Mouse (Mus musculus) right cerebral cortex, postnatal 14 days (tissue): ENCODE measurements around the gene Galnt10.
A peak's percentile ranks its signal among the peaks of the same experiment; 100 is the strongest.
"Not testable (repeated sequence)": the region's sequence is repeated elsewhere in the genome, so short reads cannot be mapped to it uniquely, and the experiment has no call there.

ENCODE experiments used
- DNase-seq: peaks from one replicate; pipeline ENCODE4 v3.0.0; 2022

The Galnt10 gene

DNA sequence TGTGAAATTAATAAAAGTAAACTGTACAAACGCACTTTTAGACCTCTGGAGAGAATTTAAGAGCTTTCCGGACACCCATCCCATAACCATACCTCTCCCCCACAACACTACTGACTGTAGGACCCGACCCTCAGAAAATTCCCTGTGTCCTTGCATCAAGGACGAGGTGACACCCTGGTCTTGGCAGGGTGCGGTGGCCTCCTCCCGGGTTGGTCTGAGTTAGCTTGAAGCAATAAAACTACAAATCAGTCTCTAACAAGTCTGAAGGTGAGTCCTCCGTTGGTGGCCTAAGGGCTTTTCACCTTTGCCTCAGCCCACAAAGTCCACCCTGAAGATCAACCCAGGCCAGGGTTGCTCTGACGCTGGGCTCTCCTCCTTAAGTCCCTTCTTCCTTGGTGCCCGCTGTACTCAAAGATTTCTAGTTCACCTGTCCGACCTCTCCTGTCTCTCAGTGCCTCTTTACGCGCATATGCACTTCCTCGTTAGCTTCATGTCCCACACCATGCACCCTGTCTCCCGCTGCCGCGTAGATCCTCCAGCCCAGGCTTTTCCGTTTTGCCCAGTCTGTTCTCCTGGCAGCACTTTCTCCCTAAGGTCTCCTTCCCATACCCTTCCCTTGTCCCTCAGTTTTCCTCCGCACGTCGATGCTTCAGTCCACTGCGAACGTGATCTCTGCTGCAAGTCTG lies 155.2 kb downstream of the Galnt10 start:
- DNase-seq: no peak

DNA sequence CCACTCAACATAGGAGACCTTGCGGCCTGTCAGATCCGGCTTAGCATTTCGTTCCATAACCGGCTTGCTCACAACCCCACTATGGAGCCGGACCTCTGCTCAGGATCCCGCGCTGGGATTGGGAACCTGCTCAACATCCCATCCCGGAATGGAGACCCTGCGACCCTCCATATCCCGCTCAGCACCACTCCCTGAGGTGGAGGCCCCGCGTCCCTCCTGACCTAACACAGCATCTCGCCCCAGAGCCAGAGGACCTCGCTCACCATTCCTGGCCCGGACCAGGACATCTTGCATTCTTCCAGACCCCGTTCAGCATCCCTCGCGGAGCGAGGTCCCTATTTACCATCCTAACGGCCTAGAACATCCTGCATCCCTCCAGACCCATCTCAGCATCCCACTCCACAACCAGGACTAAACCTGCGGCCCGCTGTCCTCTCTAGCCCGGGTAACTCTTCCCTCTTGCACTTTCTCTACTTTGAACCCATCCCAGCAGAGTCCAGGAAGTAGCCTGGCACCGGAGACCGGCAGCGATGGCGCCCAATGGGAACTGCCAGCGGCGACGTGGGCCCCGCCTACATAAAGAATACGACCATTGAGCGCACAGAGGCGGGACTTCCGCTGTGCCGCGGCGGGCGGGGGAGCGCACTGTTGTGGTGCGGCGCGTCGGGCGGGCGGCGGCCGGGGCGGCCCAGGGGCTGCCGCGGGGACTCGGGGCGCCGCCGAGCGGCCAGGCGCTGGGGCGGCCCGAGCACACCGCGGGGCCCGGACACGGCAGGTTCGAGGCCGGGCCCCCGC lies 155.9 kb downstream of the Galnt10 start, which contains the start of gene Sap30l:
Sap30l (plus strand) TSS at position 667 of the 795 bp plus-strand sequence.
- peak; percentile 96 for DNase-seq

GRCm38 (mm10) chr11:57801766-57802510 lies 156.7 kb downstream of the Galnt10 start:
- DNase-seq: peak; percentile 41

- DNase-seq: no peak
Measured at GRCm38 (mm10) chr11:57802511-57802870, 157.2 kb downstream of the Galnt10 start.

GRCm38 (mm10) chr11:57805047-57805446 lies 159.8 kb downstream of the Galnt10 start:
- DNase-seq: no peak

GRCm38 (mm10) chr11:57809017-57809731 lies 163.9 kb downstream of the Galnt10 start:
- DNase-seq: no peak

DNA sequence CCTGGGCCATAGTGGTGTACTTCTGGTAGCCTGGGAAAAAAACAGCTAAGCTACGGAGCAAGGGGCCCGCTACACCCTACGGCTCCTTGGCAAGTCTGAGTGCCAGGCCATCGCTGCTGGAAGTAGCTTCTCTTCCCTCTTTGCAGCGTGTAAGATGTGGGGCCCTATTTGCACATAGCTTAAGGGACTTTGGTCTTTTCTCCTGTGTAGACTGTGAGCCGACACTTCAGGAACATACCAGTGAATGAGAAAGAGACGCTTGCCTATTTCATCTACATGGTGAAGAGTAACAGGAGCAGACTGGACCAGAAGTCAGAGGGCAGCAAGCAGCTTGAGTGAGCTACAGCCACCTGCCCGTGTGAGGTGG lies 164.5 kb downstream of the Galnt10 start:
- no peak for DNase-seq

DNA sequence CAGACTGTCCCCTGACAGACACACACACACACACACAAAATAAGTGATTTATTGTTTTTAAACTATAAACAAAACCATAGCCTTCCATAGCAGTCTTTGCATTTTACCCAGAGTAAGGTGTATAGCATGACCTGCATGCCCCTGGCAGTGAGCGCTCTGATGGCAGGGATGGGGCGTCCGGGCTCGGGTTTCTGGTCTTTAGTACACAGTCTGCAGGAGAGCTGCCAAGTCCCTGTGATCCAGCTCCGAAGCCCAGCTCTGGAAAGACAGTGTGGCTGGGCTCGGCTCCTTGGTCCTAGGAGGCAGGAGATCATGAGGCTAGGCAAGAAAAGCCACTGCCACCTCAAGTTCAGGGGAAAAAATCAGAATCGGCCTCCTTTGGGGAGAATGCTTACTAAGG lies 165.8 kb downstream of the Galnt10 start:
- no peak for DNase-seq

GRCm38 (mm10) chr11:57812212-57812611 lies 167.0 kb downstream of the Galnt10 start:
- DNase-seq: no peak

- DNase-seq: no peak
Measured at GRCm38 (mm10) chr11:57813641-57814040, 168.4 kb downstream of the Galnt10 start.

- DNase-seq: no peak
Measured at GRCm38 (mm10) chr11:57818189-57818588, 172.9 kb downstream of the Galnt10 start.

DNA sequence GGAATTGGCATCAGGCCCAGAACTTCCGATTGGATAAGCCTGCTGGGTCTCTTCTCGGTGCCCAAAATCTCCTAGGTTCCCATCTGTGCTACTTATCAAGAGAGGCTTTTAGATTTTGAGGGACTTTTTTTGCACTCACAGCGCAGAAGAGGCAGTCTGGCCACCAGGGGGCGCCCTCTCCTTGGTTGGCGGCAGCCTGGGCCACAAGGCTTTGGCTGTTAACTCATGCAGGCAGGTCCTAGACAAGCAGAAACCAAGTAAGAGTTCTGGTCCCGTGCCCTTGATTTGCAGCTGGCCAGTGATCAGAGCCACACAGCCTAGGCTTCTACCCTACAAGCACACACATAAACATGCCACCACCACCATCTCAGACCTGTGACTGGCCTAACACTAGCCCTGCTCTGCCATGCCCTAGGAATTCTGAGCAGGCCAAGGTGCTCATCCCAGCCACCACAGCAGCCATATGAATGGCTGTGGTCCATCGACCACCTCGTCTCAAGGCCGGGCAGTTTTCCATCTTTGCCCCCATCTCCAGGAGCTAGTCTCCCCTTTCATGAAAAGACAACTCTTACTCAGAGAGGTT lies 174.8 kb downstream of the Galnt10 start:
- DNase-seq: peak; percentile 89

- DNase-seq: not testable (repeated sequence)
Measured at GRCm38 (mm10) chr11:57823159-57823558, 177.9 kb downstream of the Galnt10 start.

- no peak for DNase-seq
Measured at GRCm38 (mm10) chr11:57823714-57824113, 178.5 kb downstream of the Galnt10 start.

DNA sequence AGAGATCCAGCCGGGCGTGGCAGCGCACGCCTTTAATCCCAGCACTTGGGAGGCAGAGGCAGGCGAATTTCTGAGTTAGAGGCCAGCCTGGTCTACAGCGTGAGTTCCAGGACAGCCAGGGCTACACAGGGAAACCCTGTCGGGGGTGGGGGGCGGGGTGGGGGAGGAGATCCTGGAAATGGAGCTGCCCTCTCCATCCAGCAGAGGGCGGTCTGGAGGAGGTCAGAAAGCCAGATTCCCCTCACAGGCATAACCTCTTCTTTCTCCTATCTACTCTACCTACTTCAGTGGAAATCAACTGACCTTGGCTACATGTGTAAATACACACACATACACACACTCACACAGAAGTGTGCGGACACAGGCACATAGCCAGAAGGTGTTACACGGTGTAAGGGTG lies 180.0 kb downstream of the Galnt10 start:
- DNase-seq: not testable (repeated sequence)

DNA sequence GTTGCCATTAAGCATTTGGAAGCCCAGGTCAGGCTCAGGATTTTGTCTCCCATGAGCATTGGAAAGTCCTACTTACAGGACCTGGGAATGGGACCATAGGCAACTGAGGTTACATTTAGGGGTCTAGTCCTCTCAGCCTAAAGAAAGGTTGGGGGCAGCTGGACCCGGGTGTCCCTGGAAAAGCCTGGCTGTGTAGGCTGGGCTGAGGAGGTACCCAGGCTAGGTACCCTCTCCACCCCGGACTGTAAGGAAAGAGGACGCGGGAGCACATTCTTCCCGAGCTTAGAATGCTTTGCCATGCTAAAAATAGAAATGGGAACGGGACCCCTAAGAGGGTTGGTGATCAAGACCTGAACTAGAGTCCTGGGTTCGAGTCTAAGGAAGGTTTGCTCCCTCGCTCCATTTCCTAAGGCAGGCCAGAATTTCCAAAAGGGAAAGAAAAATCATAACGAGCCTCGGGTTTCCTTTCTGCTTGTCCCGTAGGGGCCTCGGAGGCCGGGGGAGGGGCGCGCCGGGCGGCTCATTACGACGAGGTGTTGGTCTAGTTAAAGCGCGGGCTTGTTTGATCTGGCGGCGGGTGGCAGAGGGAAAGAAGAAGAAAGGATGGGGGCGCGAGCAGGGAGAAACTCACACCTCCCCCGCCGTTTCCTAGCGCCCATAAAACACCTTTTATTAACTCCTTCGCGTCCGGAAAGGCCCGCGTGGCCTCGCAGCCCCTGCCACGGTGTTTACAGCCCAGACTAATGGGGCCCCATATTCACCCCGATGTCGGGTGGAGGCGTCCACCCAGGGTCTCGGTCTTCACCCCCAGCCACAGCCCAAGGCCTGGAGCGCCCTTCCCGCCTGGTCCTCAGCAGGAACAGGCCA lies 182.0 kb downstream of the Galnt10 start:
- no peak for DNase-seq

DNA sequence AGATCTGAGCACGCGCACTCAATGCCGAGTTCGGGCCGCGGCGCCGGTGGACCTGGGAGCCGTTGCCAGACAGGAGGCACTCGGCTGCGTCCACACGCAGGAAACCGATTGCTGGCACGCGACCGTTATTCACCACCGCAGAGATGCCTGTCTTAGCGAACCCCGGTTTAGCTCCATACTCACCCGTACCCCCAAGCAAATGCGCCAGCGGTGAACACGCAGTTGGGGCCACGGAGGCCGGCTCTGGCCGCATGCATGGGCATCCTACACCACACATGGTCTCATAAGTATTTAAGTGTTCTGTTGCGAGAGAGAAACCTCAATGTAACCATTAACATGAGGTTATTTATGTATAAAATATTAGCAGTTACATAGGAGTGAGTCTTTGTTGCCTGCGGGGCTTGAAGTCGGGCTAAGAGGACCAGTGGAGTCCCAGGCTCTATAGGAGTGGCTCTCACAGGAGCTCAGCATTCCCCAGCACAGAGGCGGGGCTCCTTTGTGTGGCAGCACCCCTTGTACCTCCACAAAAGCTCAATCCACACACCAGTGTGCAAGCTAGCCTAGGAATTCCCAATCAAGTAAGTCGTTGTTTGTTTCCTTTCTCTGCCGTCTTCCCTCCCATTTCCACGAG lies 182.8 kb downstream of the Galnt10 start:
- DNase-seq: no peak

DNA sequence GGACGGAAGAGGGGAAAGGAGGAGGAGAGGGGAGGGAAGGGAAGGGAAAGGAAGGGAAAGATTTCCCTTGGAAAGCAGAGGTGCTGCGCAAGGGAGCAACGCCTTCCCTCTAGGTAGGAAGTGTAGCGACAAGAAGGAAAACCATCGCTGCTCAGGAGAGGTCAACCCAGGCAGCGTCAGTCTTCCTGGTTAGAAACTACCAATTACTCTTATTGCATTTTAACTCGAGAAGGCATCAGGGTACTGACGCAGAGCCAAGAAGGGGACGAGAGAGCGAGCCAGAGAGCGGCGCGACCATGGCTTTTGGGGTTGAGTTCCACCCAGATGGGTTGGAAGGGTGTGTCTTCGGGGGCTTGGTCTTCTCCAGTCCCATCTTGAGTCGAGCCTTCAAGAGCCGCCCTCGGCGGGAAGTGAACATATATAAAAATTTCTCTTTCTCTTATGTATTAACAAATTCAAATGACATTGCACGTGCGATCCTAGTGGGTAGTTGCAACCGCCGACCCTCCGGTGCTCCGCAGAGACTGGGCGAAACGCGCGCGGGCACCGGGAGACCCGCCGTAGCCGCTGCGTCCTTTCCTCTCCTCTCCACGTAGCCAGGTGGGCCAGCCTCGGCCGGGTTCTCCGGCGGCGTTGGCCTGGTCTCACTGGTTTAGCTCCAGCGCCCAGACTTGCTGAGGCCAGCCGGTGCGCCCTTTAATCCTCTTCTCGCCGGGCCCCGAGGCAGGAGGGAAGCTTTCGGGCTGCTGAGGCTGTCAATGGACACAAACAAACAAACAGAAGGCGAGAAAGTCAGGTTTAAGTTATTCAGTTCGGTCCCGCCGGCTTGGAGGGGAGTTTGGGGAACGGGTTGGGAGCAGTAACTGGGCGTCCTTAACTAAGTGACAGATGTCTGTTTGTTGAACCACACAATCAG lies 184.0 kb downstream of the Galnt10 start:
- DNase-seq: no peak

DNA sequence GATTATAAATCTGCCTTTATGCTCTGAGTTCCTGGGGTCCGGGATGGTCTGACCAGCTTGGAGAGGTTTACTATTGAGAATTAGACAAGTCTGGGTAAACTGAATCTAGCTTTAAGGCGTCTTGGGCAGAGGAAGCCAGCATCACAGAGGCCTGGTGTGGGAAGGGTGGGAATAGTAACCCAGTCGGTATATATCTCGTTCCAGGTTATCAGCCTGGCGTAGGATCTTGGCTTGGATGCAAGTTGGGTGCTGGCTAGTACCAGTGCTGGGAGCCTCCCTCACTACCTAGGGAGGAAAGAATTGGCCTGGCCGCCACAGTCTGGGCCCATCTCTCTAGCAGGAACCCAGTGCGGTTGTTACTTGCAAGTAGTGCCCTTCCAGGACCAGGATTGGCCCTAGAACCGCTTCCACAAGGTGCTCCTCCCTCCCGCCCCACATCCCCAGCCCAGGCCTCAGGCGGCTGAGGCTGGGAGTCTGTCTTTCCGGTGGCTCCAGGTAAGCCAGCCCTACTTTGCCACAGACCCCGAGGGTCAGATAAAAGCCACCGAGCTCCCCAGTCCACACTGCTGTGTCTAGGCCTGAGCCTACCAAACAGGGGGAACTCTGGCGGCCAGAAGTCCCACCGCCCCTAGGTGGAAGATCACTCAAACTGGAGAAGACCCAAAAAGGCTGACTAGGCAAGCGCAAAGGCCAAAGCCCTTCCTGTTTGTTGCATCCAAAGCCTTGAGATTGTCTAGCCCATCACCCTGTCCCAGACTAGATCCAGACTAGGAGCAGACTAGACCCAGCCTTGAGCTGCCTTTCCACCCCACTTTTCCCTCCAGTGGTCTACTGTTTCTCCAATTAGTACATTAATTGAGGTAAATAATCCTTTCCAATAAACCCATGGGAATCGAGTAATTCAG lies 184.9 kb downstream of the Galnt10 start:
- no peak for DNase-seq
